Mouse (Mus musculus) forebrain, embryonic 14.5 days (tissue): ENCODE measurements around the gene Gm20772. TPM values are rescaled to one million over a fixed set of nuclear protein-coding genes. Genes with fewer than 3 reads are reported as not detected.
"Not testable (repeated sequence)": the region's sequence is repeated elsewhere in the genome, so short reads cannot be mapped to it uniquely, and the experiment has no call there.

ENCODE experiments used
- ATAC-seq: fragments of 200-750 bp; cut with Nextera tagmentation; 2 replicates; pipeline ENCODE4 v1.8.0; 2017; ENCODE audit warnings: mild to moderate bottlenecking, moderate library complexity
- DNase-seq: peaks from one replicate; pipeline ENCODE4 v3.0.0-alpha.2; 2015; ENCODE audit warnings: low spot score
- H3K27ac ChIP-seq: fragments of 300-500 bp; sonication (generic); 2 replicates; pipeline ENCODE4 v1.5.1; 2014; ENCODE audit warnings: low read depth, mild to moderate bottlenecking, control low read depth, low read length, moderate library complexity
- H3K27me3 ChIP-seq: fragments of 300-500 bp; sonication (generic); replicated peaks from 2 replicates; pipeline ENCODE4 v1.6.1; 2014; ENCODE audit warnings: low read length, control low read depth, mixed read lengths; ENCODE audit not compliant: control insufficient read depth, insufficient read depth
- H3K36me3 ChIP-seq: fragments of 300-500 bp; sonication (generic); 2 replicates; pipeline ENCODE4 v1.6.1; 2014; ENCODE audit warnings: low read length, control low read depth; ENCODE audit not compliant: control insufficient read depth, insufficient read depth
- H3K4me1 ChIP-seq: fragments of 300-500 bp; sonication (generic); 2 replicates; pipeline ENCODE4 v1.6.1; 2014; ENCODE audit warnings: antibody characterized with exemption, low read length, control low read depth; ENCODE audit not compliant: control insufficient read depth, insufficient read depth
- H3K4me2 ChIP-seq: fragments of 300-500 bp; sonication (generic); 2 replicates; pipeline ENCODE4 v1.6.1; 2014; ENCODE audit warnings: mild to moderate bottlenecking, control low read depth, low read length
- H3K4me3 ChIP-seq: fragments of 300-500 bp; sonication (generic); 2 replicates; pipeline ENCODE4 v1.5.1; 2014; ENCODE audit warnings: low read depth, low read length, control low read depth
- H3K9ac ChIP-seq: fragments of 300-500 bp; sonication (generic); 2 replicates; pipeline ENCODE4 v1.6.1; 2014; ENCODE audit warnings: mild to moderate bottlenecking, low read length, control low read depth, moderate library complexity
- H3K9me3 ChIP-seq: fragments of 300-500 bp; sonication (generic); replicated peaks from 2 replicates; pipeline ENCODE4 v1.6.1; 2016; ENCODE audit warnings: low read length, control low read depth, mixed read lengths; ENCODE audit not compliant: control insufficient read depth
- WGBS: fragments of 180-500 bp; shearing (Covaris S2); extraction: QIAGEN DNeasy Blood & Tissue Kit; methylation state at CpG from one replicate; pipeline ENCODE4 v1.1.7; 2014; 5-methylcytosine and 5-hydroxymethylcytosine counted together
- polyA plus RNA-seq: library from polyadenylated mRNA; unstranded; fragments of >200 nt; fragmentation: Nextera tagmentation; extraction: Ambion mirVana; gene quantifications from 2 replicates; pipeline ENCODE4 v1.2.1, GENCODE M21; 2014

The Gm20772 gene
- polyA plus RNA-seq = not detected in 2 replicates

DNA sequence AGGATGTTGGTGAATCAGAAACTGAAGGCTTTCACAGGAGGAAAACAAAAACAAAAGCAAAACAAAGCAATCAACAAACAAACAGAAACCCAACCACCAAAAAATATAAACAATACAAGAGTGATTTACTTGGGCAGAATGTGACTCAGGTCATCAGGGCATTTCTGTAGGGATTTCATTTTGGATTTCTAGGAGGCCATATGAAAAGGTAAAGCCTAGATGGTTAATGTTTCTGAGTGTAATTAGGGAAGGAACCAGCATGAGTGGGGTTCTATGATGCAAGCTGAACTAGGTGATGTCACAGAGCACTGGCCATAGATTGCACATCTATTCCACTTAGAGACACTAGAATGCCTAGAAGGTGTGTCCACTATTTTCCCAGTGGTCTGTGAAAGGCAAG, at the start of gene Gm20772, which contains the start of gene Gm20831:
Gene Gm20772, plus strand, starts transcription at position 301 of the 400 bp plus-strand sequence.
Gene Gm20831, plus strand, starts transcription at position 301 of the 400 bp plus-strand sequence.
- H3K4me3 ChIP-seq, DNase-seq, H3K4me1 ChIP-seq, H3K9ac ChIP-seq, H3K27ac ChIP-seq, H3K27me3 ChIP-seq, ATAC-seq, H3K4me2 ChIP-seq, H3K9me3 ChIP-seq, H3K36me3 ChIP-seq: not testable (repeated sequence)

DNA sequence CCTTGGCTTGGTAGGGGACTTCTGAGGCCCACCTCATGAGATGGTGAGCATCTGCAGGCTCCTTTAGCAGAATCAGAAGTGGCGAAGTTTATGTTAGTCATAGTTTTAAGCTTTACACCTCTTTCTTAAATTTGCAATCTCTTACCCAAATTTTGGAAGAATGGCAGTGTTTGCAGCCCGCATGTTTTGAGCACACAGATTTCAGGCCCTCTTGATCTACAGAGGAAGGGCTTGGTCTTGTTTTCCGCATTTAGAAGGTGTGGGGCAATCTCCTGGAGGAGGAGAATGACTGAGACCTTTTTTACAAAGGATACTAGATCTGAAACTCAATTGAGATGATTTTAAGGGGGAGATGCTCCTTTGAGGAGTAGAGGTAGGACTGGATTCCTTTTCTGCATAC, 28.4 kb upstream of the Gm20772 start, which contains the start of gene Gm21904:
Gene Gm21904, minus strand, starts transcription at position 101 of the 400 bp plus-strand sequence.
- not testable (repeated sequence) for H3K4me1 ChIP-seq, DNase-seq, H3K27ac ChIP-seq, ATAC-seq, H3K27me3 ChIP-seq, H3K9ac ChIP-seq, H3K36me3 ChIP-seq, H3K4me3 ChIP-seq, H3K4me2 ChIP-seq, H3K9me3 ChIP-seq
- WGBS = no CpG with 5 or more reads among the region's 3 CpGs

Other genes starting within 250 kb of the Gm20772 start
- gene Gm21904, start 28.5 kb upstream of the Gm20772 start, polyA plus RNA-seq = not detected in 2 replicates
- gene Gm20831, start within 50 bp of the Gm20772 start, polyA plus RNA-seq = not detected in 2 replicates
- gene Srsy, start 62.6 kb downstream of the Gm20772 start, polyA plus RNA-seq = not detected in 2 replicates
- not detected in 2 replicates for gene Gm21764, start 187.1 kb downstream of the Gm20772 start, polyA plus RNA-seq
- not detected in 2 replicates for gene Ssty1, start 214.4 kb downstream of the Gm20772 start, polyA plus RNA-seq